Mouse (Mus musculus): Measurements from ENCODE around the gene Gm8247. TPM values are rescaled to one million over a fixed set of nuclear protein-coding genes. Genes with fewer than 3 reads are reported as not detected.

Gm8247 gene
- not detected for polyA plus RNA-seq (2014; fragmentation: Illumina TruSeq; extraction: RNeasy Lipid Tissue Mini Kit (QIAGEN cat#74804); ENCODE audit: insufficient read depth, low read depth, low replicate concordance)

DNA sequence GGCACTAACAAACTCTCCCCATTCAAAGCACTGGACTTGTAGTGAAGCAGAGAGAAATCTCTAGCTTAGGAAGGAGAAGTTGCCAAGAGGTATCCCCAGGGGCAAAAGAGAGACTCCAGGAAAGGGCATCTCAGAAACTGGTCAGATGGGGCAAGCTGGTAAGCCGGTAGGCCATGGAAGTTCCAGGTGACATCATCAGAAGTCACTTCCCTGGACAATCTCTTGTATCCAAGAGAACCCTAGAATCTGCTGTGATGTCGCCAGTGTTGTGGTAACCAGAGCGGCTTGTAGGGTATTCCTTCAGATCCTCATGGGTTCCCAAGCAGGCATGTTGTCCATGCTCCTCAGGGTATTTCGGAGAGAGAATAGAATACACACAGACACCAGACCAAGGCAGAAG, at the start of gene Gm8247:
Gene Gm8247 (plus strand): TSS at position 301 of the 400 bp plus-strand sequence.

GRCm38 (mm10) chr14:44627737-44628136, 44.8 kb downstream of the Gm8247 start, which contains the start of gene Gm5624:
TSS of gene Gm5624 (minus strand) at chr14:44627938.

Other genes starting within 250 kb of the Gm8247 start
- 0.34 TPM for gene Gm5930, start 244.6 kb upstream of the Gm8247 start, polyA plus RNA-seq (2014; fragmentation: Illumina TruSeq; extraction: RNeasy Lipid Tissue Mini Kit (QIAGEN cat#74804); ENCODE audit: insufficient read depth, low read depth, low replicate concordance)
- gene Gm8229, start 217.8 kb upstream of the Gm8247 start, polyA plus RNA-seq (2014; fragmentation: Illumina TruSeq; extraction: RNeasy Lipid Tissue Mini Kit (QIAGEN cat#74804); ENCODE audit: insufficient read depth, low read depth, low replicate concordance): not detected
- not detected for gene Gm3371, start 172.5 kb upstream of the Gm8247 start, polyA plus RNA-seq (2014; fragmentation: Illumina TruSeq; extraction: RNeasy Lipid Tissue Mini Kit (QIAGEN cat#74804); ENCODE audit: insufficient read depth, low read depth, low replicate concordance)
- not detected for gene Gm8232, start 149.5 kb upstream of the Gm8247 start, polyA plus RNA-seq (2014; fragmentation: Illumina TruSeq; extraction: RNeasy Lipid Tissue Mini Kit (QIAGEN cat#74804); ENCODE audit: insufficient read depth, low read depth, low replicate concordance)
- not detected for gene BC061237, start 90.7 kb upstream of the Gm8247 start, polyA plus RNA-seq (2014; fragmentation: Illumina TruSeq; extraction: RNeasy Lipid Tissue Mini Kit (QIAGEN cat#74804); ENCODE audit: insufficient read depth, low read depth, low replicate concordance)
- not detected for gene Gm17093, start 64.9 kb upstream of the Gm8247 start, polyA plus RNA-seq (2014; fragmentation: Illumina TruSeq; extraction: RNeasy Lipid Tissue Mini Kit (QIAGEN cat#74804); ENCODE audit: insufficient read depth, low read depth, low replicate concordance)
- gene Gm5624, start 44.8 kb downstream of the Gm8247 start, polyA plus RNA-seq (2014; fragmentation: Illumina TruSeq; extraction: RNeasy Lipid Tissue Mini Kit (QIAGEN cat#74804); ENCODE audit: insufficient read depth, low read depth, low replicate concordance): not detected
- not detected for gene Gm8257, start 123.3 kb downstream of the Gm8247 start, polyA plus RNA-seq (2014; fragmentation: Illumina TruSeq; extraction: RNeasy Lipid Tissue Mini Kit (QIAGEN cat#74804); ENCODE audit: insufficient read depth, low read depth, low replicate concordance)
- gene Gm8267, start 167.2 kb downstream of the Gm8247 start, polyA plus RNA-seq (2014; fragmentation: Illumina TruSeq; extraction: RNeasy Lipid Tissue Mini Kit (QIAGEN cat#74804); ENCODE audit: insufficient read depth, low read depth, low replicate concordance): not detected

All from lung, adult 10 weeks (tissue).